Mouse (Mus musculus) myocyte (in vitro differentiated cells): ENCODE results near the gene Neo1.

ENCODE experiments used
- E2F4 ChIP-seq: IDR thresholded peaks from one replicate; pipeline ENCODE4 v1.6.1; 2011; ENCODE audit warnings: mild to moderate bottlenecking, control low read depth, moderate library complexity; ENCODE audit not compliant: insufficient read depth
- MAX ChIP-seq: IDR thresholded peaks from one replicate; pipeline ENCODE4 v1.6.1; 2011; ENCODE audit warnings: low read depth, mild to moderate bottlenecking, control low read depth
- MYOD1 ChIP-seq, 3 experiments: IDR thresholded peaks; one replicate each; pipeline ENCODE4 v1.6.1; 2011; ENCODE audit warnings: control low read depth in 2 of 3, low read depth in 2 of 3, mild to moderate bottlenecking in 2 of 3, moderate library complexity in 1 of 3; ENCODE audit not compliant: insufficient read length in 2 of 3, control insufficient read depth in 1 of 3
- MYOG ChIP-seq, 3 experiments: IDR thresholded peaks; one replicate each; pipeline ENCODE4 v1.6.1; 2011; ENCODE audit warnings: control low read depth in 2 of 3, low read depth in 2 of 3, mild to moderate bottlenecking in 2 of 3; ENCODE audit not compliant: insufficient read length in 2 of 3, control insufficient read depth in 1 of 3, insufficient read depth in 1 of 3
- POLR2A ChIP-seq: IDR thresholded peaks from one replicate; pipeline ENCODE4 v1.6.1; 2011; ENCODE audit warnings: low read depth, mild to moderate bottlenecking, control low read depth, moderate library complexity; ENCODE audit not compliant: insufficient read length
- POLR2AphosphoS2 ChIP-seq: IDR thresholded peaks from one replicate; pipeline ENCODE4 v1.6.1; 2011; ENCODE audit warnings: low read depth, control low read depth; ENCODE audit not compliant: insufficient read length
- TCF12 ChIP-seq: IDR thresholded peaks from one replicate; pipeline ENCODE4 v1.6.1; 2011; ENCODE audit warnings: mild to moderate bottlenecking, control low read depth; ENCODE audit not compliant: poor library complexity, insufficient read depth, severe bottlenecking
- TCF3 ChIP-seq: IDR thresholded peaks from one replicate; pipeline ENCODE4 v1.6.1; 2011; ENCODE audit warnings: low read depth, control low read depth; ENCODE audit not compliant: insufficient read length
- USF1 ChIP-seq: IDR thresholded peaks from one replicate; pipeline ENCODE4 v1.6.1; 2011; ENCODE audit warnings: low read depth, mild to moderate bottlenecking, control low read depth, moderate library complexity

DNA sequence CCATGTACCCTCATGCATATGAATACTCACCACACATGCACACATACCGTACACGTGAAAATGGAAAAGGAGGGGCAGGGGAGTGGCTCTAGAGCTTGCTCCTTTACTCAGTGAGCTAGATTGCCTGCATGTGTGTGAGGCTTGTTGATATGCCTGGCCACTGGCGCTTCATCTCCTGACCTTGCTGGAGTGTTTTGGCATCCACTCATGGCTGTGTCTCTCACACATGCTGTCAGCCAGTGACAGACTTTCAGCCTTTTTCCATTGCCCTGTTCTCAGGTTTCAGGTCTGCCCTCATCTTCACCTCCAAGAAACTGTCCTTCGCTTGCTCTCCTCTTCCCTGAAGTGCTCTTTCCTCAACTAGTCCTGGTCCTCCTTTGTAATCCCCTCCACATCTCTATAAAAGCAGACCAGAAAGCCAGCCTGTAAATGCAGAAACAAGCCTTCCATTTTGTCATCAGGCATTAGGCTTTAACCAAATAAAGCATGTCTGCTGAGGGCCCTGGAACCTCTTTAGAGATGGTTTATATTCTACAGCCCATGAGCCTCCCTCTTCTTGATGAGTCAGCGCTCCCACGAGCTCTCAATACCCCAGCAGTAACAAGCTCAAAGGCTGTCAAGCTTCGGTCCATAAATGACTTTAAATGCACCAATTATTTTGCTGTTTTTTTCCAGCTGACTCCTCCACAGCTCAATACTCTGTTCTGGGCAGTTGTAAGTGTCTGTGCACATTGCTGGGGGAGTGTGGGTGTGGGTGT lies 35.2 kb upstream of the Neo1 start:
- no peak for TF ChIP-seq E2F4
- no peak for TF ChIP-seq TCF12
- TF ChIP-seq USF1: no peak
- no peak for TF ChIP-seq POLR2A
- no peak for TF ChIP-seq POLR2AphosphoS2
- no peak for TF ChIP-seq MYOG (IDR thresholded peaks at IDR 0.05; ENCODE audit: control insufficient read depth in 1 of 3, insufficient read depth in 1 of 3, insufficient read length in 2 of 3, low read depth in 2 of 3)
- TF ChIP-seq MAX: no peak
- no peak for TF ChIP-seq TCF3
- no peak for TF ChIP-seq MYOD1 (IDR thresholded peaks at IDR 0.05; ENCODE audit: control insufficient read depth in 1 of 3, insufficient read length in 2 of 3, low read depth in 2 of 3)
